Mouse (Mus musculus) left cerebral cortex, adult 9 months (tissue): ENCODE data around the gene Pctp.

Experiments used
- DNase-seq, 2 experiments: peaks; one replicate each; pipeline ENCODE4 v3.0.0; 2022; ENCODE audit warnings: low spot score in 2 of 2

Pctp gene

DNA sequence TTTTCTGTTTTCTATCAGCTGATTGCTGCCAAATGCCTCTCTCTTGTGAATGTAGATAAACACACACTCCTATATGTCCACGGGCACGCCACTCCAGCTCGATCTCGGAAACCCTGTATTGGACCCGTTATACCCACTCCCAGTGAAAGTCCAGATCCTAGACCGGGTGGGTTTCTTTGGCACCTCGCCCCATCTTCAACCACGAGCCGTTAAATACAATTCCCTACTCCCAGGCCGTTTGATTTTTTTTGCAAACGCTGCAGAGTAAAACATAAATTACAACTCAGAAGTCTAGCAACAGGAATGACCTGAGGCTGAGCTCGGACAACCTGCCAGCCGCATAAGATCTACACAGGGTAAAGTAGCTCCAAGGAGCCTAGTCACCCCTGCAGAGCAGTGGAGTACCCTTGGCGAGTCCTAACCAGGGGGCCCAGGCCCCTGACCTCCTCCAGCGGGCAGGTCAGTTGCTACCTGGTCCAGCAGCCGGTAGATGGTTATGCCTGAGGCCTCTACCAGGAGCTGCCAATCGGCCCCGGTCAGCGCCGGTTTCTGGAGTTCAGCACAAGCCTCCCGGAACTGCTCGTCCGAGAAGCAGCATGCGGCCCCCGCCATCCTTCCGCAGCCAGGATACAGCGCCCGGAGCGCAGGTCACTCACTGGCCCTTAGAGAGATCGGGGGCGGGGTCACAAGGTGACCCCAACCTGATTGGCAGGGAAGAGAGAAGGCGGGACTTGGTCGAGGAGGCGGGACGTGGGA lies at the start of gene Pctp:
Pctp (minus strand) TSS at position 664 of the 756 bp plus-strand sequence.
- peak in 1 of 2 experiments; percentile 47 for DNase-seq

DNA sequence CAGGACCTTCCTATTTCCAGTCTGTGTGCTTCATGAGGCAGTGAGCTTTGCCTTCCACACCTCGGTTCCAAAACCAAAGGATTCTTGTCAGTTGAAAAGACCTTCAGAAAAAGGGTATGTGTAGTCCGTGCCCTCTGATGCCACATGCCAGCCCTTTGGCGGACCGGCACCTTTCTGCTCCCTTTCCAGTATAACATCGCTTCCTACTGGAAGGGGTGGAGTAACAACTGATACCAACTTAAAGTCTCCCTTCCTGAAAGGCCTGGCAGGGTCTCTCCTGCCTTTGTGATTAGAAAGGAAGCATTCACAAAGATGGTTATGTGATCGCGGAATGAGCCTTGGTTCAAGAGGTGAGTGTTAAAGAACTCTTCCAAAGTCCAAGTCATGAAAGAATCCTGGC lies 47.3 kb upstream of the Pctp start:
- DNase-seq, result no peak

DNA sequence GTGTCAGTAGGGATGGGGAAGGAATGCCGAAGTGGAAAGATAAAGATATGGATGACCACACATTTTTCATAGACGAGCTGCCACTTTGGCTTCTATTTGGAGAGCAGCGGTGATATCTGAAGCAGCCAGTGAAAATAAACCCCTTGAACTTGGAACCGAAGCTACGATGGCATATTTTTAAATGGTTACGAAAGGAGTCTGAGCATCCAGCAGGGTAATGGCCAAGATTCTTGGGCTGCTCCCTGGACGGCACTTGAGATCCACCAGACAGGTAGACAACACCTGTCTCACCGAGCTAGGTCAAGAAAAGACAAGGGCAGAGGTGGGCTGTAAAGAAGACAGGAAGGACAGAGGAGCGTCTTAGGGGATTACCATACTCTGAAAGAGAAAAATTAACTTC lies 44.6 kb upstream of the Pctp start:
- DNase-seq, result no peak

DNA sequence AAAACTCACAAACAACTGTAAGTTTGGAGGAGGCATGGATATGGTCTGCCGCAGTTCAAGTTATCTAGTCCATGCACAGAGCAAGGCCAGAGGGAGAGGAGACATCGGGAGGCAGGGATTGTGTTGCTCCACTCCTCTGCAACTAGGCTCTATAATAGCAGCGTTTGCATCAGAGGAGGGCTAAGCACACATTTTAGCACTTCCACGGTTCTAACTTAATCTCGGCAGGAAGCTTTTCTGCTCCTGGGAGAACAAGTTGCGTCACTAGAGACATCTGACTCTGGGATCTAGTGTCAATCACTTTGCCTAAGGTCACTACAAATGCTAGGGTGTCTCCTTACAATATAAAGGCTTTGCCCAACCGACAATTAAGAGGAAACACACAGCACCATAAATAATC lies 43.5 kb upstream of the Pctp start:
- DNase-seq, result no peak

DNA sequence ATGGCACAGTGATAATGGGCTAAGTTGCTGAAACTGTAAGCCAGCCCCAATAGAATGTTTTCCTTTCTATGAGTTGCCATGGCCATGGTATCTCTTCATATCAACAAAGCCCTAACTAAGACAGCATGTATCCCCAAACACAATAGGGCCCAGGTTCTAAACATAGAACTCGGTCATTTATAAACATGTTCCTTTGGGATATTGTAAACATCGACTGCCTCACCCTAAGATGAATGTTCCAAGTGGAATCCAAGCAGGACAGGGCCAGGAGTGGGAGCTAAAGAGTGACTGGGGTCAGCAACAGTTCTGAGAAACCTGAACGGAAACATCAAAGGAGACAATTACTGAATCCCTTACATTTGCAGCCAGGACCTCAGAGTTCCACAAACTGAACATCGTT lies 41.8 kb upstream of the Pctp start:
- no peak for DNase-seq

DNA sequence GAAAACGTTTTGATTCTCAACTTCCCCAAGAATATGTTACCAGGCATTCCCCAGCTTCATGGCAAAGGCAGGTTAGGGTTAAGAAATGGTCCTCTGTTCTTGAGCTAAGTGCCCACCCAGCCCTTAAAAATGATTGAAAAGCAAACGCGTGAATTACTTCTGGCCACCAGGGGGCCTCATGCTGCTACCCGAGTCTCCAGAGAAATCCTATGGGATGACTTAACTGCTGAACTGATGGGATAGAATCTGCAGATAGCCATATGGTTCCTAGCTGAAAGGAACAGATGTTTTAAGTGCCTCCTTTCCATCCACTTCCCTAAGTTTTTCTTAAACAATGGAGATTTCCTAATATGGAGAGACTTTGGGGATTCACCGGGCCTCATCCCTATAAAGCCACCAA lies 35.3 kb upstream of the Pctp start:
- peak in 1 of 2 experiments; percentile 60 for DNase-seq

DNA sequence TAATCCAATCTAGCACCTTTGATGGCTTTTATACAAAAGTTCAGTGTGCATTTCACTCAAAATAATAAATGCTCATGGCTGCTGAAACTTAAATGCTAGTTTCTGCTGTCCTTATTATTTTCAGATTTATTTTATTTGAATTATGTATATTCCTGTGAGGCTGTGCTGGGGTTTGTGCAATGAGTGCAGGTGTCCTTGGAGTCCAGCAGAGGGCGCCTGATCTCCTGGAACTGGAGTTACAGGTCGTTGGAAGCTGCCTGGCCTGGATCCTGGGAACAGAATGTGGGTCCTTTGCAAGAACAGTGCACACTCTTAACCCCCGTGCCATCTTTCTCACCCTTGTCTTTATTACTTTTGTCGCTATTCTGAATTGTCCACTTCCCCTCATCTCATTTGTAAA lies 33.7 kb upstream of the Pctp start:
- no peak for DNase-seq

DNA sequence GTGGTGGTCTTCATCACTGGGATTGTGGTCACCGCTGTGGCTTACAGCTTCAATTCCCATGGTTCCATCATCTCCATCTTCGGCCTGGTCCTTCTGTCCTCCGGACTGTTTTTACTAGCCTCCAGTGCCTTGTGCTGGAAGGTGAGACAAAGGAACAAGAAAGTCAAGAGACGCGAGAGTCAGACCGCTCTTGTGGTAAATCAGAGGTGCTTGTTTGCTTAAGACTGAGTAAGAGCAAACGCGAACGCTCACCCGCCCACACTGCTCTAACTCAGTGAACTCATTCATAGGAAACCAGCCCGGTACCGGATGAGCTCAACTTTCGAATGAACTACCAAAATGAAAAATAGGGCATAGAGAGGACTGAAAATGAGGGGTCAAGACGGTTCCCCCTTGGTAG lies 32.8 kb upstream of the Pctp start:
- no peak for DNase-seq

DNA sequence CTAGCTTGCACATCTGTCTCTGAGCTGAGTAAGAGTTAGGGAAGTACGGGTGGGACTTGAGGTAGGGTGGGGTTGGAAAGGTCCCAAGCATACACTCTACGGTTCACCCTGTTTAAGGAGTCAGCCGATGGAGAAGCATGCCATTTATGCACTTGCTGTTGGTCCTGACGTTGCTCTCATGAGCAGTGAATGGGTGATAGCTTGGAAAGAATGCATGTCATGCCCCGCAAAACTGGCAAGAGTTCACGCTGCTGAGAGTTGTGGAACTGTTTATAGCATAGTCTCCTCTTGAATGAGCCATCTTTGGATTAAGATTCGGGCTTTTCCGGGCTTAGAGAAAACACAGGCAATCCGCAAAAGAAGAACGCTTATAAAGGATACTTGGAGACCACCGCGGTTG lies 32.0 kb upstream of the Pctp start:
- no peak for DNase-seq

DNA sequence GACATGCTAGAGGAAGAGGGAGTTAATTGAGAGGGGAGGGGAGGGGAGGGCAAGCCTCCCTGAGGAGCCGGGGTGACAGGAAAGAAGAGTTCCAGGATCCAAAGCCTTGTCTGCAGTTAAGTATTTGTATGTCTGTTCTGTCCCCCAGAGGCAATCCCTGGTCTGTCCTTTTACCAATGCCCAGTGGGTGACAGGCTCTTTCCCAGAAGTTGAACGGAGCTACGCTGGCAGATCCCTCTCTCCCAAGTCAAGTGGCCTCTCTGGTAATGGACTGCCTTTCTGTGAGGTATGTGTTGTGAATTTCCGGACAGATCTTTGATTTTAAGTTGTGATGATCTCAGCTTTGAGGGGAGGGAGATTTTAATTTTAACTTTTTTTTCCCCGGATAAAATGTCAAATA lies 30.7 kb upstream of the Pctp start:
- DNase-seq, result no peak

DNA sequence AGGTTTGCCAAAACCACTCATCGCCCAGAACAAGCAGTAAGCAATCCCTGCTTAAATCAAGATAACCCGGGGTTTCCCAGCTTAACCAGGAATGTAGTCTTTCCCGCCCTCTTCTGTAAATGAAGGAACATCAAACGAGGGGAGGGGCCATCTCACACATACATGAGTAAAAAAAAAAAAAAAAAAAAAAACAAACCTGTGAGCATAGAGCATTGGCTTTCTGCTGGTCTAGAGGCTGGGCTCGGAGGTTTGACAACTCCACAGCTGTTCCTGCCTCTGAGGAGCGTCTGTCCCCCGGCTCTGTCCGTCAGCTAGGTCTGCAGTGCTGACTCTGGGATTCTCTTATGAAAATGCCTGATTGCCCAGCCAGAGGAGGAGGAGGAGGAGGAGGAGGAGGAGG lies 30.1 kb upstream of the Pctp start:
- no peak for DNase-seq

DNA sequence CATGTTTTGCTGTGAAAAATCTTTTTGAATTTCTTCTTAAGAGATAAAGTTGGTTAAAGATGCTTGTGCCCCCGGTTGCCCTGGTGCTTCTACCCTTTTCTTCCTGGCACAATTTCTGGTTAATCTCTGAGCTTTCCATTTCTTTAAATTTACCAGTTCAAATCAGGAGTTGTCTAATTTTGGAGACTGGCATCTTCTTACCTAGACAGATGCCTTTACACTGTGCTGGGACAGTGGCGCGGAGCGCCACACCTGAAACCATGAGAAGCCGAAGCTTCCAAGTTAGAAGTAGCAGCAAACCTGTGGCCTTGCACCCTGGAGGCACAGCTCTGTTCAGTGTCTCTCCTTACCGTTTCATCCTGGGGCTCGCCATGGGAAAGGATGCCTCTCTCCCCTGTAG lies 28.4 kb upstream of the Pctp start:
- DNase-seq, result no peak

DNA sequence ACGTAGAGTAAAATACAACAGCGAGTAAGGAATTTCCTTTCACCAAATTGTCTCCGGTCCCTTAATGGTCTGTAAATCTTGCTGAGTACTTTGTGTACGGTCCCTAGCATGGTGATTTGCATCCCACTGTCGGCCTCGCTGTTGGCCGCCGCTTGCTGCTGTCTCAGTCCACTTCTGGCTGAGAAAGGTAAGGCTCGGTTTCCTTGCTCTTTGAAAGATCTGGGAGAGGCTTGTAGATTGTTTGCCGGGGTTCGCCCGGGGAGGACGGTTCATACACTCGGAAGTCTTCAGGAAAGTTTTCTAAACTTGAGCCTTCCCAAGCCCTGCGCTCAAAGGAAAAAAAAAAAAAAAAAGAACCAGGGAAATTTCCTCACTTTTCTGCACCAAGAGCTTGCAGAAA lies 27.9 kb upstream of the Pctp start:
- peak in 1 of 2 experiments; percentile 45 for DNase-seq

DNA sequence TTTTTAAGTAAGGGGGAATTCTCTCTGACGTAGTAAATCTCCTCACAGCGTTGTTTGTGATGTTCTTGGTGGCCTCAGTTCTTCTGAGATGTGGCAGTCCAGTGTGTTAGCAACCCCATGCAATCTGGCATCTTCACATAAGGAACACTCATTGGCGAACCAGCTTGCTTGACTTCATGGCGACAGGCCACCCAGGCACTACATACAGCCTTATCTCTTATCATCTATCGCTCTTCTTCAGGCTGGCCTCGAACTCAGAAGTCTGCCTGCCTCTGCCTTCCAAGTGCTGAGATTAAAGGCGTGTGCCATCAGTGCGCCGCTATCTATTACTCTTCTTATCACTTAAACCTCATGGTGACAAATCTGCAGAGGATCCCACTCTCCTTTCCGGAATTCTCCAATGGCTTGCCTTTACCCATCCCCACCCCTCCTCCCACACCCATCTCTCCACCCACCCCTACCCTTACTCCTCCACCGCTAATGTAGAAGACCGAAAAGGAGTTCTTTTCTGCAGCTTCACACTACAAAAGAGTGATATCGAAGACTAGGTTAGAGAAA lies 27.2 kb upstream of the Pctp start, which contains the start of gene Tmem100:
Tmem100 (plus strand) TSS at position 508 of the 558 bp plus-strand sequence.
- no peak for DNase-seq

DNA sequence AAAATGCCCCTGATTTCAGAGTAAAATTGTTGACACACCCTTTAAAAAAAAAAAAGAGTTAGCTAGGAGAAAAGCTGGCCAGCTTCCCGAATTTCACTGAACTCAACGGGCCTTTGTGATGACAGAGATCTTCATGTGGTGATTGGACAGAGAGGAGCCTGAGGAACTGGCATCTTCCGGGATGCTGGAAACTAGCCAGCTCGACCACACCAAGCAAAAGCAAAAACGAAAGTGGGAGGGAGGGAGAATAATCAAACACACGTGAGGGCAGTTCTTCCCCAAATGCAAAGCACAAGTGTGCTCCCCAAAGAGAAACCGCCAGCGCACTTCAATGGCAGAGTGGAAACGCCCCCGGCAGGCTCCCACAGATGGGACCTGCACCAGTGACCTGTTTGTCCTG lies 26.7 kb upstream of the Pctp start:
- DNase-seq, result peak in 1 of 2 experiments; percentile 17

DNA sequence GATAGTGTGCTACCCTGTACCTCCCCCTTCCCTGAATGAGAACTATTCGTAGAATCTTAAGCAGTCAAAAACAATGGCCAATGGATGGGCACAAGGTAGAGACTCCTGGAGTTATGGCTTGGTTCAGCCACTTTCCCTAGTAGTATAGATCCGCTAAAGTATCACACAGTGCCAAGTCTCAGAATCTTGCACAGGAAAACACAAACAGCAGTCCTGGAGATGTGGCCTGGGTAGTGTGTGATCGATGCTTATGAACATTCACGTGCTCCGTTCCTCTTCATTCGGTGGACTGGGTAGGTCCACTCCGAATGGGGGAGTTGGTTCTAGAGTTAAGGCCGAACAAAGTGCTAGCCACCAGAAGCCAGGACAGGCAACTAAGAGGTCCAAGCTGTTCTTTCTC lies 26.1 kb upstream of the Pctp start:
- no peak for DNase-seq

DNA sequence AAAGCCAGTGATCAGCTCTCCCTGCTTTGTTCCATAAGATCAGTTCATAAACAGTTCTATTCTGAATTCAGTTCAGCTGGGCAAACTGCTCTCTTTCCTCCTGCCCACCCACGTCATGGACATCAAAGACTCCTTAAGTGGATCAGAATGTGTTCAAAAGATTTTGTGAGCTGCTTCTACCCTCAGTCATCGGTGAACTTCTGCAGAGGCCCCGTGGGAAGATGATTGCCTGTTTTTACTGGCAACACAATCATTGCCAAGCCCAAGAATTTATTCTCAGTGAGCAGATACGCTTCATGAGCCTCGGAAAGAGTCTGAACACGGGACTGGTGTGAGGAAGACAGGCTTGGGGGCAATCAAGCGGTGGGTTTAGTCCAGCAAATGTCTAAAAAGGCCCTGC lies 24.5 kb upstream of the Pctp start:
- DNase-seq, result no peak

DNA sequence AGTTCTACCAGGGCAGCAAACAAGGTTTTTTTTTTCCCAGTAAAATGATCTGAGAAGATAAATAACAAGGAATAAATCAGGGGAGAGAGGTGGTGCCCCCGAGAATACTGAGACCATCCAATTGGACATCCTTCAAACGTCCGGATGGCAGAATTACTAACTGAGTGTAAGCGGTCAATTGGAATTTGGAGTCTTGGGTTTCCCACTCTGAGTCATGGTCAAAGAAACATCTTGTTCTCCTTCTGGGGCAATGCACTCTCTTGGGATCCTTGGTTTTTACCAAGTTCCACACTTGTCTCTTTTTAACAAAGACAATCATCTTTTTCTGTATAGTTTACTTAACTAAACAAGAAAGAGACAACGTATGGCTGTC lies 24.1 kb upstream of the Pctp start:
- no peak for DNase-seq

DNA sequence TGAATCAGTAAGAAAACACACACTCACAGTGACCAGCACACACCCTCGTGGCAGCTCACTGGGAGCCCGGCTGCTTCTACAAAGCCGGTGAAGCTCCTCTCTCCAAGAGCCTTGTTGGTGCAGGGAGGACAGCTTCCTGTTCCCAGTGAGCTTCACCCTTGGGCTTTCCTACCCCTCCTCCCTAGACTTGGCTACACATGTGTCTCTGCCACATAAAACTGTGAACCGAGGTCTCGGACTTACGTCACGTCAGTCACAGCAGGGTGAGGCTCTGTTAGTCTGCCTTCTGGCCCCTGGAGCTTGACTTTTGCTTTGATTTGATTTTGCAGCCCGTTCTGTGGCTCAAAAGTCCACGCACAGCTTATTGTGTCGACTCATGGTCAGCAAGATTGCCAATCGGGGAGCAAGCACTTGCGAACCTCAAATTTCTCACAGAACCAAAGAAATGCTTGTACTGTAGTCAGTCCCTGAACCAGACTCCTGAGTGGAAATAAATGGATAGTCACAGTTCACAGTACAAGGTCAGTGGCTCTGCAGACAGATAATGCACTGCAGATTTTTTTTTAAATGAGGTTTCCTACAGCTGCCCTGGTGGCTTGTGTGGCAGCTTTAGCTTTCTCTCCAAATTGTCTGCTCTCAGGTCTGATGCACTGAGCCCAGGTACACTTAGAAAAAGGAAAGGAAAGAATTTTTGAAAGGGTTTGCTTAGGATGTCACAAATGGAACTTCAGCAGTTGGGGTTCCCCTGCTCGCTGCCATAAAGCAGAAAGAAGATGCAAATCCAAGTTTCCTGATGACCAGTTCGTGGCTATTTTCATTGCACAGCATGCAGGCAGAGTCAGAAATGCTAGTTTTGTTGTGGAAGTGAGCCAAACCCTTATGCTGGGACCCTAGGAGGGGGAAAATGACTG lies 23.5 kb upstream of the Pctp start:
- no peak for DNase-seq

DNA sequence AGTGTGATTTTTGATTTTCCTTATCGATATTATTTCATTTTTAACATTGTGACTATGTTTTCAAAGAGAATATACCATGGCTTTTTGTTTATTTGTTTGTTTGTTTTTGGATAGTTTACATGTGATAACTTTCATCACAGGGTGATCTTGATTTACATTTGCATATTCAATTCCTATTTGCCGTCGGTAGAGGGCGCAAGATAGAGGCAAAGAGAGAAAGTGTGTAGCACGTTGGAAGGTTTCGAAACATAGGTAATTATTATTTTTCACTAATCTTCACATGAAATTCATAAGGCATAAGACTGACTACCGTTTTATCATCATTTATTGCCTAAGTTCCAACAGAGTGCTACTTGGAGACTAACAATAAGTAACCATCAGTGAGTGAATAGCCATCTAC lies 16.5 kb upstream of the Pctp start:
- peak in 1 of 2 experiments; percentile 37 for DNase-seq

DNA sequence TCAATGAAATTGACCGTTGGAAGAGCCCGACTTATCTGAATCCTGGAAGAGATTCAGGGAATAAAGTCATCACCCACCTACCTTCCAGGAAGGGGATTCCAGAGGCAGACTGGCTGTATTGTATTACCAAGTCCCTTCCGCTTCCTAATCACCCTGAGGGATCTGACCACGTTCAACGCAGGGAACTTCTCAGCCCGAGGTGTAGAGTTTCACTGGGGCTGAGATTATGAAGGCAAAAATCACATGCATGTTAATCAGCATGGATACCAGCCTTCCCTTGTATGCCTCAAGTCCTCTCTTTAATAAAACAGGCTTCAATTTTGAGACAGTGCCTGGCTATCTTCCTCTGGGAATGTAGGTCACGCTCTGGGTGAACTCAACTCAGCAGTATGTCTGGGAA lies 12.6 kb upstream of the Pctp start:
- DNase-seq, result no peak

DNA sequence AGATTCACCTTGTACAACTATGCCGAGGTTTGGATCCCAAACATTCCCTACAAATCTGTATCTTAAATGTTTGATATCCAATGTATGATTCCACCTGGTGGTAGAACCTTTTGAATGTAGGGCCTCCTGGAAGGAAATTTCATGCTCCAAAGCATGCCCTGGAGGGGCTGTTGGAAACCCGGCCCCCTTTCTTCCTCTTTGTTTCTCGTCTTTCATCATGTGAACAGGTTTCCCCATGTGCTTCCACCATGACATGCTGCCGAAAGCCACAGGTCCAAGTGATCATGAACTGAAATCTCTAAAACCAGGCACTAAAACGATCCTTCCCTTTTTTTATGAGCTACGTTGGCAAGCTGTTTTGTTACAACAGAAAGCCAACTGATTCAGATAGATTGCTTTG lies 11.0 kb upstream of the Pctp start:
- no peak for DNase-seq
